Mouse (Mus musculus) erythroblast, embryonic 14.5 days (primary cell): ENCODE measurements around the gene Zfp385a.

ENCODE experiments used
- GATA1 ChIP-seq: IDR thresholded peaks from 2 replicates; pipeline ENCODE4 v1.6.1; 2012; ENCODE audit warnings: low read length, inconsistent platforms, mixed read lengths
- TAL1 ChIP-seq: IDR thresholded peaks from 3 replicates; pipeline ENCODE4 v1.6.1; 2012; ENCODE audit warnings: low read length, inconsistent platforms, mixed read lengths

GRCm38 (mm10) chr15:103308056-103308875 is 31.6 kb downstream of the Zfp385a start:
- no peak for TF ChIP-seq GATA1
- no peak for TF ChIP-seq TAL1
